Mouse (Mus musculus): Measurements from ENCODE around the gene Pih1d2. TPM values are rescaled to one million over a fixed set of nuclear protein-coding genes. Genes with fewer than 3 reads are reported as not detected.
A peak's percentile ranks its signal among the peaks of the same experiment; 100 is the strongest.

Pih1d2 gene
- 1 to 10 TPM; 2.5 to 3.5 (median 3.0) TPM for total RNA-seq (2022)

GRCm38 (mm10) chr9:50616766-50617603, at the start of gene Pih1d2, which contains the start of gene Nkapd1:
Gene Pih1d2 (plus strand): TSS chr9:50617321.
Gene Nkapd1 (minus strand): TSS chr9:50617464.
- DNase-seq = peak; percentile 85

DNA sequence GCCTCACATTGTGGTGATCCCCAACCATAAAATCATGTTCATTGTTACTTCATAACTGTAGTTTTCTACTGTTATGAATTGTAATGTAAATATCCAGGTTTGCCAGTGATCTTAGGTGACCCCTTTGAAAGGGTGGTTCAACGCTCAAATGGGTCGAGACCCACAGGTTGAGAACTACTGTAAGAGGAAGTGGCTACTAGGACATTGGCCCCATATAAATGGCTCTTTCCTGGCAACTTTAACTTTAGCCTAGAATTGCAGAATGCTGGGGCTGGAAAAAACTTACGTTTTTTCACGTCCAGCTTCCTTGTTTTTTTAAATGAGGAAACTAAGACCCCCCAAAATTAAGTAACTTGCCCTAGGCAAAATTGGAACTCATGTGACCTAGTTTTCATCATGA, 49.7 kb upstream of the Pih1d2 start:
- DNase-seq = no peak

DNA sequence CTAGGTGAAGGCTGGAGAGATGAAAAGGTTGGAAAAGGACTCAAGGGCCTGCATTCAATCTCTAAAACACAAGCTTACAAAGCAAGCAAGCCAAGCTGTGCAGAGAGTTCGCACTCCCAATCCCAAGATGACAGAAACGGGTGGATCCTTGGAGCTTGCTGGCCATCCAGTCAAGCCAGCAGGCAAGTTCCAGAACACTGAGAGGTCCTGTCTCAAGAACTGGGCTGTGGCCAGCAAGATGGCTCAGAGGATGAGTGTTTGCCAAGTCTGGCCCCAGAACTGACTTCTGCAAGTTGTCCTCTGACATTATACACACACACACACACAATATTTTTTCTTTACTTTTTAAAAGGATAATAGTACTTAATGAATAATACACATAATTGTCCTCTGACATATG, 49.2 kb upstream of the Pih1d2 start:
- no peak for DNase-seq

DNA sequence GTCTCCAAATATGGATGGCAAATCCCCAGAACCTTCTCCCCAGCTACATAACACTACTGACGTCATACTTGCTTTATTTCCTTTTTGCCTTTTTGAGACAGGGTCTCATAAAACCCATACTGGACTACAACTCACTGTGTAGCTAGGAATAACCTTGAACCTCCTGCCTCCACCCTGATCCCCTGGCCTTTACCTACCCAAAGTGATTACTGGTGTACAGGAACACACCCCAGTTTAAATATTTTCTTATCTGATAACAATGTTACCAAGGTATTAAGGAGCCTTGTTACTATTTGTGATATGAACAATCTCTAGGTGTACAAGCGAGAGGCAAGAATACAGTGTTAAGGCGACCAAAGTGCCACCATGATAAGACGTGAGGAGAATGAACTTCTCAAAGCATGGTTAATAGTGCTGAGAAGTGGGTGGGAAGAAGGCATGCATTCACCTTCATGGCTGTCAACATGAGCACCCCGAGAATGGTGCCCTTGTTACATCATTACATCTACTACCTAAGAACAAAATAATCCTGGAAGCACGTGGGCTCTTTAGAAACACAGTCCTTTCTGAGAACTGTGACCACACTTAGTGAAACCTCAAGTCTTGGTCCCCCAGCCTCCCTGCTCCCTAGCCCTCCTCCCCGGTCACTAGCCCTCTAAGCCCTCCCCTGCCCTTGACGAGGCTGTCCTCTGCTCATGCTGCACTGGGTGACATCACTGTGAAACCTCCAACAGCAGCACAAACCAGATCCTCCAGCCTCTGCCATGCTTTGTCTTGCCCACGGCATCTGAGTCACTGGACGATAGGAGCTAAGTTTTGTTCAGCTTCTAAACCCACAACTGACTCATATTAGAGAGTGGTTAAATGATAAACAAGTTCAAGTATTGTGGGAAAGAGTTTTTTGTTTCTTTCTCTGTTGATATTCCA, 47.3 kb upstream of the Pih1d2 start:
- DNase-seq = no peak

DNA sequence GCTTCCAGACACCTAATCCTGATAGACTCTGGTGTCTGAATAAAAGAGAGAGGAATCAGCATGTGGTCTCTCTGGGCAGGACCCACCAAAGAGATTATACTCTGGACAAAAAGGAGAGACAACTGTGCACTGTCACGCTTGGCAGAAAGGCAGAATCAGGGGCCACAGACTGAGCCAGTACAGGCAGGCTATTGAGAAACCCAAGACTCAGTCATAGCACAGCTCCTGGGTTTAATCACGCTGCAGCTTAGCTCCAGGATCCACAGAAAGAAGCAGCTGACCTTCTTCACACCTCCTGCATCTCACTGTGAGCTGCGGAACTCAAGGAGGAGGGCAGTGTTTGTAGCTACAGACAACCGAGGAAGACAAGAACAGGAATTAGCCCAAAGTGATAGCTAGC, 36.8 kb upstream of the Pih1d2 start:
- DNase-seq = no peak

DNA sequence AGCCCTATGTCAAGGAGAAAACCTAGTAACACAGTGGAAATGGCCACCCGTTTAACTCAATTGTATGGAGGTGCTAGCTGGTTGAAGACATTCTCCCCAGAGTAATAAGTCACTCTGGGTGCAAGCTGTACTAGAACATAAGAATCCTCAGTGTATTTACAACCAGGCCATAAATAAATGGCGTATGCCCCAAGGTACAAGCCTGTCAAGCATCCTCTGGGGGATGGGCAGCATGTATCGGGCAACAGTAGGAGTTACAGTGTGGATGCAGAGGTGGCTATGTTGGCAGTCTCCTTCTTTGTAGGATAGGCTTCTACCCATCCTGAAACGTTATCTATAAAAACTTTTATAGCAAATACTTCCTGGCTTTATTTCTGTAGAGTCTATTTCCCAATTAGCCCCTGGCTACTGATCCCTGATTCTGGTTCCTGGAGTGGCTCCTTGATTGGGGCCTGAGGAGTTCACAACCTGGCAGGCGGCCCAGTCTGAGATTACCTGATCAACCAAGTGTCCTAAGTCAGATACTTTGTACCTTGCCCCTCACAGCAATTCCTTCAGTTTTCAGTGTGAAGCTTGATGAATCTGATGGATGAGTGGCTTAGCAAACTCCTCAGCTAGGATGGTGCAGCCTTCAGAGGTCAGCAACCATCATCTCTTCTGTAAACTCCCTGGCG, 31.8 kb upstream of the Pih1d2 start:
- DNase-seq = no peak

DNA sequence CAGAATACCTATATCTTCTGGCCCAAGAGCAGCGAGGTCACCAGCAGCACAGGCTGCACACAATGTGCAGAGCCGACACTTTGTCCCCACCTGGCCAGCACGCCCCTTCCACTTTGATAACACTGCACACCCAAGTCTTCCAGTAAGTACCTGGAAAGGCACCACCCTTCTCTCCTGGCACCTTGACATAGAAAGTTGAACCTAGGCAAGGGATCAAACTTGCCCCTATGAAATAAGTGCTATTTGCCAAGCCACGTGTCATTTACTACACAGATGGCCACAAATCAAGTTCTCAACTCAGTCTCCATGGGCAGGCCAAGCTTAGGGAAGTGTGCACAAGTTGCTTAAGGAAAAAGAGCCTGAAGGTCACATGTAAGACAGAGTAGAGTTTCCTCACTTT, 30.2 kb upstream of the Pih1d2 start:
- DNase-seq = no peak

- DNase-seq = no peak
These were observed 26.1 kb upstream of the Pih1d2 start for GRCm38 (mm10) chr9:50590856-50591518.

DNA sequence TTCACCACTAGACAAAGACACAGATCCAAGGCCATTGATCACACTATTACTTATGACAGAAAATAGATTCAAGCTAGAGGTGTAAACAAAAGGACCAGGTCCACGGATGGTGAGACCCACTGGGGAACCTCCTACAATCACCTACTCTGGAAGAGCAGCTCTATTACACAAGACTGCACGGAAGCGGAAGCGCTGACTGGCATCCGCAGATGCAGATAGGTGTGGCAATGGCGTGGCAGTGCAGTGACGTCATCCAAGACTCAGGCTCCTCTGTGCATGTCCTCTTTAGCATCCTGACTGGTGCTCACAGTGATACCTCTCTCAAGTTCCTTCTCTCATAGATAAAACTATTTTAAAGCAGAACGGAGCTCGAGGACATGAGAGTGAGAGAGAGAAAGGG, 24.2 kb upstream of the Pih1d2 start:
- no peak for DNase-seq

GRCm38 (mm10) chr9:50593544-50593943, 23.6 kb upstream of the Pih1d2 start:
- no peak for DNase-seq

DNA sequence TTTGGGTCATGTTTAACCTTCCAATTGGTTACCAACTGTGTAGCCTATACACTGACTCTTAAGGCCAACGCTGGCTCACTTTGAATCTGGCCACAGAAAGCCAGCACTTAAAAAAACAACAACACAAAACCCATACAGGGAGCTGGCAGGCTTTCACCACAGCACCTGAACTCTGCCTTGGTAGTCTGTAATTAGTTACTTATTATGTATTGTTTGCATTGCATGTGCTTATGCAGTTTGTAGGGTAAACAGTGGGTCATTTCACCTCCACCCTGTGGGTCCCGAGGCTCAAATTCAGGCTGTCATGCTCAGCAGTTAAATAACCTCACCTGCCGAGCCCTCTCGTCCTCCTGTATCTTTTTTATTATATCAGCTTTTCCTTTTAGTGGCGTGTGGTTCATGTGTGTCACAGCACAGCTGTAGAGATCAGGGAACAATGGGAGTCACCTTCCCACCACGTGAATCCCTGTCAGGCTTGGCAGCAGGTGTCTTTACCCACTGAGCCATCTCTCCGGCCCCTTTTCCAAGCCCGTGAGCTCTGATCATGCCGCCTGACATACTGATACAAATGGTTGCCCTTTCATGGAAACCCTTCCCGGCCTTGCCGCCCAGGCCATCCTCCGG, 22.2 kb upstream of the Pih1d2 start:
- DNase-seq = no peak

DNA sequence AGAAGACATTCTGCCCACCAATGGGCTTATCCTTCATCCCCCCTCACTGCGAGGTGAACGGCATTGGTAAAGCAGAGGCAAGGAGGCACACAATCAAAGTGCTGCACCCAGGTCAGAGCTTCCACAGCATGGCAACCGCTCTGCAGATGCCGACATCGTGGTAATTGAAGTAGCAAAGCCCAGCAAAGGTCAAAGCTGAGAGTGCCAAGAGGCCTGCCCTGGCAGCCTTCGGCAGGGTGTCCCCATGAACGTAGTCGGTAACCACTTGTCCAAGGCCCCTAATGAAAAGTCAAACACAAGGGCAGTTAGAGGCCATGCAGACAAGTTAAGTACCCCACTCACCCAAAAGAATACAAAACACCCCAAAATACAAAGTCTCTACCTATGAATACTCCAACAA, 20.1 kb upstream of the Pih1d2 start:
- DNase-seq = no peak

DNA sequence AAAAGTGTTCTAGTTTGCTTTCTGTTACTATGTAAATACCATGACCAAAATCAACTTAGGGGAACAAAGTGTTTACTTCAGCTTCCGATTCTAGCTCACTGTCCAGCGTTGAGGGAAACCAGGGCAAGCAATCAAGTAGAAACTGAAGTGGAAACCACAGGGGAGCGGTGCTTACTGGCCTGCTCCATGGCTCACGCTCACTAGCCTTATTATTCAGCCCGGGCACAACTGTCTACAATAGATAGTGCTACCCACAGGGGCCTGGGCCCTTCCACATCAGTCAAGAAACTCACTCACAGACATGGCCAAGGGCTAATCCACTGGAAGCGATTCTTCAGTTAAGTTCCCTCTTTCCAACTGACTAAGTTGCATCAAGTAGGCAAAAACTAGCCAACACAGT, 15.6 kb upstream of the Pih1d2 start:
- no peak for DNase-seq

- no peak for DNase-seq
These were observed 14.9 kb upstream of the Pih1d2 start for GRCm38 (mm10) chr9:50602055-50602845.

- DNase-seq = peak; percentile 94
These were observed 13.7 kb upstream of the Pih1d2 start, which contains the start of the genes Sdhd and Timm8b for GRCm38 (mm10) chr9:50603189-50603997. Gene Sdhd (minus strand): TSS chr9:50603812. Gene Timm8b (plus strand): TSS chr9:50603910.

DNA sequence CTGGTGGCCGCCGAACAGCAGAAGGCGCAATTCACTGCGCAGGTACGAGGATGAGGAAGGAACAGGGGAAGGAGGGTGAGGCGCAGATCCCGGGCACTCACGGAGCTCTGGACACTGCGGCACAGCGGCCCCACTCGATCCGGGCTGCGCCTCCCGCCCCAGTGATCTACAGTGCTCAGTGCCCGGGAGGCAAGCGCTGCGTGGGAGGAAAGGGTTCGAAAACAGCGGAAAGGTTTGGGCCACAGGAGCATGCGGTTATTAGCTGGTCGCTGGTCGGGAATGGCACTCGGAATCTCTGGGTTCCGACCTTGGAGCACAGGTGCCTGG, 13.2 kb upstream of the Pih1d2 start:
- no peak for DNase-seq

GRCm38 (mm10) chr9:50604338-50604737, 12.8 kb upstream of the Pih1d2 start:
- DNase-seq = no peak

DNA sequence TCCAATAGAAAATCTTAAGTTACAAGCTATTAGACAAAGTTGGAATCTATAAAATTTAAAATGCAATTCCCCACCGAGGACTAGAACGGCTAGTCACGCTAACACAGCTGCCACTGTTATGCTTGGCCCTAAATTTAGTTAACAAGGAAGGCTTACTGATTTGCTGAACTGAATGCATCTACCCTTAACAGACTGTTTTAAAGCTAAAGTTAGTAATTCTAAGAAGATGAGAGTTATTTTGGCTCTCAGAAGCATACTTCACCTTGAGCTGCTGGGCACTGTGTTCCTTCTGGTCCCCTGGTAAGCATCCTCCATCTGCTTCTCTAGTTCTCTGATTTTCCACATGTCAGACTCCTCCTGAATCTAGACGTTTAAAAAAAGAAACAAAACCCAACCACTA, 5.0 kb upstream of the Pih1d2 start:
- no peak for DNase-seq

DNA sequence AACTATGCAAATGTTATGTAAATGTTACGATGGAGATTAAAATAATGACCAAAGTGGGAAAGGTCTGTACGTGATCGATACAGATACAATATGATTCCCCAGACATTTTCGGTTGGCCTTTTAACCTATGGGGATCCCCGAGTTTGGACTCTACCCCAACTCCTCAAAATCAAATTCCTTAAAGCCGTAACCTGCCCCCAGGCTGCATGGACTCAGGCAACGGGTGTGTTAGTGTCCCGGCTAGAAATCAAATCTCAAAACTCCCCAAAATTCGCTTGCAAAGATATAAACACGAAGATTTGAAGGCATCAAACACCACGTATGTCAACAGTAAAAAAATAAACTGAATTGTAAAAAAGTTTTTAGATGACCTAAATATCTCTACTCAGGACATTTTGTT, 960 bp upstream of the Pih1d2 start:
- DNase-seq = no peak

- DNase-seq = no peak
These were observed 741 bp downstream of the Pih1d2 start for GRCm38 (mm10) chr9:50617794-50618330.
